Mouse (Mus musculus): ENCODE measurements at regions not wholly inside any gene's neighbourhood (a gene's known extent, or its start where the extent isn't known, plus 50 kb on each side); places are given as distances from the start of the nearest gene placed in this dataset.

GRCm38 (mm10) chr7:36914261-36914660 is 216.3 kb downstream of the Tshz3 start:
- Histone ChIP-seq H3K27me3 (ENCODE audit: control insufficient read depth, insufficient read depth, low read length) (no peaks in the 10 kb centered on the region), H3K27ac (ENCODE audit: insufficient read depth, low read length) (no peak overlapping the region), H3K4me3 (replicated peaks; ENCODE audit: insufficient read depth, low read depth, low read length) (no peak overlapping the region), H3K4me1 (ENCODE audit: control insufficient read depth, insufficient read depth, low read length) (no peaks in the 10 kb centered on the region)
- 78% methylated on average over 9 of the region's 9 CpGs for WGBS
- DNase-seq, result no peak
- TF ChIP-seq POLR2A (IDR thresholded peaks at IDR 0.05; ENCODE audit: borderline replicate concordance, insufficient read depth, low read length), result no peak
- no peak for TF ChIP-seq CTCF (IDR thresholded peaks at IDR 0.05; ENCODE audit: borderline replicate concordance, insufficient read depth, low read depth, low read length)

DNA sequence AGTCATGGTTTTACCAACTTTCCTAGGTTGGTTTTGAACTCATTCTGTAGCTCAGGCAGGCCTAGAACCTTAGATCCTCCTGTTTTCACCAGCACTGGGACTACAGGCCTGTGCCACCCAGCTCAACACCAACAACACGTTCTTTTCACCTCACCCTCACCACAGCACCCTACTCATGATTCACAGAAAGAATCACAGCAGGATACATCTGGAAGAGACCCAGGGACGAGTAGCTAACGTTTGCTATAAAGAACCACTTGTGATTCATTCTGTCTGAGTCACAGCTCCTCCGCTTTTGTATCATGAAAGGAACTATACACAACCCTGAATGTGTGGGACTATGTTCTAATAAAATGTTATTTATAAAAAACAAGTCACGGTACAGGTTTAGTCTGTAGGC is 217.3 kb downstream of the Tshz3 start:
- H3K27ac ChIP-seq (ENCODE audit: insufficient read depth, low read length), result no peak overlapping the region
- no peaks in the 10 kb centered on the region for H3K27me3 ChIP-seq (ENCODE audit: control insufficient read depth, insufficient read depth, low read length)
- no peak overlapping the region for H3K4me3 ChIP-seq (replicated peaks; ENCODE audit: insufficient read depth, low read depth, low read length)
- DNase-seq, result no peak
- TF ChIP-seq POLR2A (IDR thresholded peaks at IDR 0.05; ENCODE audit: borderline replicate concordance, insufficient read depth, low read length) (no peak), CTCF (IDR thresholded peaks at IDR 0.05; ENCODE audit: borderline replicate concordance, insufficient read depth, low read depth, low read length) (no peak)
- no peaks in the 10 kb centered on the region for H3K4me1 ChIP-seq (ENCODE audit: control insufficient read depth, insufficient read depth, low read length)
- 64% methylated on average over 5 of the region's 5 CpGs for WGBS

GRCm38 (mm10) chr7:36917011-36917410 is 219.1 kb downstream of the Tshz3 start:
- TF ChIP-seq CTCF (IDR thresholded peaks at IDR 0.05; ENCODE audit: borderline replicate concordance, insufficient read depth, low read depth, low read length) (no peak), POLR2A (IDR thresholded peaks at IDR 0.05; ENCODE audit: borderline replicate concordance, insufficient read depth, low read length) (no peak)
- Histone ChIP-seq H3K27ac (ENCODE audit: insufficient read depth, low read length) (no peak overlapping the region), H3K4me1 (ENCODE audit: control insufficient read depth, insufficient read depth, low read length) (no peaks in the 10 kb centered on the region), H3K4me3 (replicated peaks; ENCODE audit: insufficient read depth, low read depth, low read length) (no peak overlapping the region), H3K27me3 (ENCODE audit: control insufficient read depth, insufficient read depth, low read length) (no peaks in the 10 kb centered on the region)
- DNase-seq, result no peak
- WGBS, result 75% methylated on average over 9 of the region's 9 CpGs

DNA sequence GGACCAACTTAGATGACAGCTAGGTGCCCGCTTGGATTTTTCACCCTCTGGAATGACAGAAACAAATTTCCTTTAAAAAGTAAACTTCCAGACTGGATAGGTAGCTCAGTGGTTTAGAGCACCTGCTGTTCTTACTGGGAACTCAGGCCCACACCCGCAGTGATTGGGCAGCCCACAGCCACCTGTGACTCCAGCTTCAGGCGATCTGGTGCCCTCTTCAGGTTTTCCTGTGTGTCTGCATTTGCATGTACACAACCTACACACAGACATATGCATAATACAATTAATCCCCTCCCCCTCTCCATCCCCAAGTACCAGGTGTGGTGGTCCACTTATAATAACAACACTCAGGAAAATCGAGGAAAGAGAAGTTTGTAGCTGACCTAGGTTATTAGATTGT is 221.5 kb downstream of the Tshz3 start:
- H3K4me3 ChIP-seq (replicated peaks; ENCODE audit: insufficient read depth, low read depth, low read length), result no peak overlapping the region
- no peak overlapping the region for H3K27ac ChIP-seq (ENCODE audit: insufficient read depth, low read length)
- no peaks in the 10 kb centered on the region for H3K27me3 ChIP-seq (ENCODE audit: control insufficient read depth, insufficient read depth, low read length)
- DNase-seq, result no peak
- TF ChIP-seq POLR2A (IDR thresholded peaks at IDR 0.05; ENCODE audit: borderline replicate concordance, insufficient read depth, low read length), result no peak
- no peak for TF ChIP-seq CTCF (IDR thresholded peaks at IDR 0.05; ENCODE audit: borderline replicate concordance, insufficient read depth, low read depth, low read length)
- H3K4me1 ChIP-seq (ENCODE audit: control insufficient read depth, insufficient read depth, low read length), result no peaks in the 10 kb centered on the region
- WGBS, result 79% methylated on average over 4 of the region's 4 CpGs

GRCm38 (mm10) chr7:36921003-36921402 is 223.1 kb downstream of the Tshz3 start:
- WGBS, result 91% methylated on average over 14 of the region's 14 CpGs
- no peak for DNase-seq
- no peaks in the 10 kb centered on the region for H3K27me3 ChIP-seq (ENCODE audit: control insufficient read depth, insufficient read depth, low read length)
- TF ChIP-seq CTCF (IDR thresholded peaks at IDR 0.05; ENCODE audit: borderline replicate concordance, insufficient read depth, low read depth, low read length) (no peak), POLR2A (IDR thresholded peaks at IDR 0.05; ENCODE audit: borderline replicate concordance, insufficient read depth, low read length) (no peak)
- no peak overlapping the region for H3K4me3 ChIP-seq (replicated peaks; ENCODE audit: insufficient read depth, low read depth, low read length)
- no peaks in the 10 kb centered on the region for H3K4me1 ChIP-seq (ENCODE audit: control insufficient read depth, insufficient read depth, low read length)
- no peak overlapping the region for H3K27ac ChIP-seq (ENCODE audit: insufficient read depth, low read length)

- Histone ChIP-seq H3K4me3 (replicated peaks; ENCODE audit: insufficient read depth, low read depth, low read length) (no peak overlapping the region), H3K4me1 (ENCODE audit: control insufficient read depth, insufficient read depth, low read length) (no peaks in the 10 kb centered on the region), H3K27ac (ENCODE audit: insufficient read depth, low read length) (no peak overlapping the region), H3K27me3 (ENCODE audit: control insufficient read depth, insufficient read depth, low read length) (no peaks in the 10 kb centered on the region)
- WGBS, result 80% methylated on average over 4 of the region's 4 CpGs
- DNase-seq, result no peak
- no peak for TF ChIP-seq CTCF (IDR thresholded peaks at IDR 0.05; ENCODE audit: borderline replicate concordance, insufficient read depth, low read depth, low read length)
- TF ChIP-seq POLR2A (IDR thresholded peaks at IDR 0.05; ENCODE audit: borderline replicate concordance, insufficient read depth, low read length), result no peak
Observed at GRCm38 (mm10) chr7:36933490-36933889, 235.6 kb downstream of the Tshz3 start.

DNA sequence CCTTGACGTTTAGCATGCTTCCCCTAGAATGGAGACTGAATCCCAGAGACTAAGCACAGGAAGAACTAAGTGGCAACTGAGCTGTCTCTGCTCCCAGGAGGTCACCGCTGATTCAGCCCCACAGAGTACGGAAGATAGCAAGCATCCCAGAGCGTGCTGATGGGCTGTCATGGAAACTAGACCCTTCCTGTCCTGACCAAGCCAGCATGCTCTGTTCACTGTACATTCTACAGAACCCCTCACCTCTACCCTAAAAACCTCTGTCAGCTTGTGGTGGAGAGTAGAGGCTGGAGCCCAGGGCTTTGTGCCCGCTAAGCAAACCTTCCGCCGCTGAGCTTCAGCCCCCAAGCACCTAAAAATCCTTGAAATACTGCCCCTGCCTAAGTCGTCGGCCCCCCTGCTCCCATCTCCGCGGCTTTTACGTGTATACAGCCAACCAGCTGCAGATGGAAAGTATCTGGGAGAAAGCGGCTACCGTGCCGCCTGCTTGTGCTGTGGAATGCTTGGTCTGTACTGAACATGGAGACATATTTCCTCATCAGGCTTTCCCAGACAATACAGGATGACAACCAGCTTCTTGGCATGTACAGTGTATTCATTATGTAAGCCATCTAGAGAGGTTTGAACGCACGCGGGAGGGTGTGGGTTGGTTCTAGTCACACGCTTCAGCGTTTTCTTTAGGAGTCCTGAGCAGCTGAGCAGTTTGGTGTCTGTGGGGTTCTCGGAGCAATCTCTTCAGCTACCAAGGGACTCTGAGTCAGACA is 237.1 kb downstream of the Tshz3 start:
- H3K27me3 ChIP-seq (ENCODE audit: control insufficient read depth, insufficient read depth, low read length), result no peaks in the 10 kb centered on the region
- H3K27ac ChIP-seq (ENCODE audit: insufficient read depth, low read length), result no peak overlapping the region
- no peak overlapping the region for H3K4me3 ChIP-seq (replicated peaks; ENCODE audit: insufficient read depth, low read depth, low read length)
- no peaks in the 10 kb centered on the region for H3K4me1 ChIP-seq (ENCODE audit: control insufficient read depth, insufficient read depth, low read length)
- WGBS, result 58% methylated on average over 21 of the region's 21 CpGs
- no peak for TF ChIP-seq POLR2A (IDR thresholded peaks at IDR 0.05; ENCODE audit: borderline replicate concordance, insufficient read depth, low read length)
- no peak for TF ChIP-seq CTCF (IDR thresholded peaks at IDR 0.05; ENCODE audit: borderline replicate concordance, insufficient read depth, low read depth, low read length)
- DNase-seq, result no peak

DNA sequence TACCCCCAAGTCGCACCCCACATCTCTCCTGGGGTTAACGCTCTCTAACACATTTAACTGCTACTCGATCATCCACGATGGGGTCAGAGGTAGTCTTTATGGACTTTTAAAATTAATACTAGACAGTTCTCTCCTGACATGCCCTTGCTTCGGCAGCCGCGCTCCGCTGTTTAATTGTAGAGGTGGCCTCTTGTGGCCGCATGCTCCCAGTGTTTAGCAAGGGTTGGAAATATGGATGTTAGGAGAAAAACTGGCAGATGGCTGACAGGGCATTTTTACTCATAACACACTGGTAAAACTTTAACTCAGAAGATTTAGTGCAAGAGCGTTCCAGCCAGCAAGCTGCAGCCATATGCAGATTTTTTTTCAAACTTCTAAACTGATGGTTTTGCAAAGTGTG is 242.7 kb downstream of the Tshz3 start:
- Histone ChIP-seq H3K27me3 (ENCODE audit: control insufficient read depth, insufficient read depth, low read length) (no peaks in the 10 kb centered on the region), H3K4me1 (ENCODE audit: control insufficient read depth, insufficient read depth, low read length) (no peaks in the 10 kb centered on the region), H3K4me3 (replicated peaks; ENCODE audit: insufficient read depth, low read depth, low read length) (no peak overlapping the region), H3K27ac (ENCODE audit: insufficient read depth, low read length) (no peak overlapping the region)
- TF ChIP-seq CTCF (IDR thresholded peaks at IDR 0.05; ENCODE audit: borderline replicate concordance, insufficient read depth, low read depth, low read length) (no peak), POLR2A (IDR thresholded peaks at IDR 0.05; ENCODE audit: borderline replicate concordance, insufficient read depth, low read length) (no peak)
- DNase-seq, result no peak
- 80% methylated on average over 10 of the region's 10 CpGs for WGBS

All from cerebellum, adult 2 months (tissue).